Mouse (Mus musculus): ENCODE results near the gene Dnali1. TPM values are rescaled to one million over a fixed set of nuclear protein-coding genes. Genes with fewer than 3 reads are reported as not detected.

The Dnali1 gene
- total and polyA plus RNA-seq, 2 experiments from 2014 or later = 1.3 to 3.1 TPM

GRCm38 (mm10) chr4:125097412-125097811, 31.9 kb upstream of the Dnali1 start:
- ATAC-seq (ENCODE audit: low FRiP score) (no peak), DNase-seq (ENCODE audit: low spot score) (no peak)
- no peak overlapping the region for H3K4me2 ChIP-seq (ENCODE audit: low read depth, low read length, poor library complexity, severe bottlenecking)
- H3K4me3 ChIP-seq (ENCODE audit: low read depth, low read length) = no peak overlapping the region
- H3K27me3 ChIP-seq (ENCODE audit: insufficient read depth, low read length) = no peaks in the 10 kb centered on the region
- H3K9ac ChIP-seq (replicated peaks; ENCODE audit: low read length, poor library complexity, severe bottlenecking) = no peak overlapping the region
- no peak overlapping the region for H3K27ac ChIP-seq (ENCODE audit: low read depth, low read length)
- 83% methylated on average over 4 of the region's 4 CpGs for WGBS
- no peaks in the 10 kb centered on the region for H3K9me3 ChIP-seq (ENCODE audit: low read length)
- peaks cover 9% of the 10 kb centered on the region; the same call in 1 of the 2 replicates for H3K36me3 ChIP-seq (ENCODE audit: insufficient read depth, low read length)
- TF ChIP-seq CTCF (IDR thresholded peaks at IDR 0.05) = no peak
- no peaks in the 10 kb centered on the region for H3K4me1 ChIP-seq (ENCODE audit: insufficient read depth, low read length)

DNA sequence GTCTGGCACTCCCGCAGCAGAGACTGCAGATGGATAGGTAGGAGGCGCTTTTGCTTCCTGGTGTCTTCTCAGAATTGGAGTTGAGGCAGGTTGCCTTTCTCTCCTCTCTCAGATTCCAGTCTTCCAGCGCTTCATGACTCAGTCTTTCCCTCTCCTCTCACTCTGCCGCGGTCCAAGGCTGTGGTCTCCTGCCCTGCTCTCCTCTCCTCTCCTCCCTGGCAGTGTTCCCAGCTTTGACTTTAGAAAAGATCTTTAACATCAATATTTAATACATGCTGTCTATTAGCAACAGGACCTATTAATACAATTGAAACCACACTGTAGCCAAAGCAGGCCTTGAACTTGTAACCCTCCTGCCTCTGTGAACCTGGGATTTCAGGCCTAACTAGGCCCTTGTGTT, 30.6 kb upstream of the Dnali1 start:
- ATAC-seq (ENCODE audit: low FRiP score) (no peak), DNase-seq (ENCODE audit: low spot score) (no peak)
- TF ChIP-seq CTCF (IDR thresholded peaks at IDR 0.05) = no peak
- WGBS = 97% methylated on average over 5 of the region's 5 CpGs
- H3K36me3 ChIP-seq (ENCODE audit: insufficient read depth, low read length) = peaks cover 18% of the 10 kb centered on the region; the same call in 1 of the 2 replicates
- no peaks in the 10 kb centered on the region for H3K4me1 ChIP-seq (ENCODE audit: insufficient read depth, low read length)
- H3K9ac ChIP-seq (replicated peaks; ENCODE audit: low read length, poor library complexity, severe bottlenecking) = no peak overlapping the region
- H3K27me3 ChIP-seq (ENCODE audit: insufficient read depth, low read length) = no peaks in the 10 kb centered on the region
- no peak overlapping the region for H3K4me2 ChIP-seq (ENCODE audit: low read depth, low read length, poor library complexity, severe bottlenecking)
- H3K27ac ChIP-seq (ENCODE audit: low read depth, low read length) = no peak overlapping the region
- H3K4me3 ChIP-seq (ENCODE audit: low read depth, low read length) = no peak overlapping the region
- H3K9me3 ChIP-seq (ENCODE audit: low read length) = no peaks in the 10 kb centered on the region

GRCm38 (mm10) chr4:125093031-125093430, 27.5 kb upstream of the Dnali1 start:
- Histone ChIP-seq H3K27me3 (ENCODE audit: insufficient read depth, low read length) (no peaks in the 10 kb centered on the region), H3K4me1 (ENCODE audit: insufficient read depth, low read length) (no peaks in the 10 kb centered on the region), H3K36me3 (ENCODE audit: insufficient read depth, low read length) (peaks cover 36% of the 10 kb centered on the region), H3K4me3 (ENCODE audit: low read depth, low read length) (no peak overlapping the region), H3K9ac (replicated peaks; ENCODE audit: low read length, poor library complexity, severe bottlenecking) (no peak overlapping the region), H3K9me3 (ENCODE audit: low read length) (no peaks in the 10 kb centered on the region), H3K27ac (ENCODE audit: low read depth, low read length) (no peak overlapping the region), H3K4me2 (ENCODE audit: low read depth, low read length, poor library complexity, severe bottlenecking) (no peak overlapping the region)
- TF ChIP-seq CTCF (IDR thresholded peaks at IDR 0.05) = no peak
- ATAC-seq (ENCODE audit: low FRiP score) = no peak
- no peak for DNase-seq (ENCODE audit: low spot score)
- 92% methylated on average over 5 of the region's 5 CpGs for WGBS

GRCm38 (mm10) chr4:125085346-125085841, 19.9 kb upstream of the Dnali1 start:
- Histone ChIP-seq H3K4me3 (ENCODE audit: low read depth, low read length) (peak overlapping the region; percentile 93), H3K9ac (replicated peaks; ENCODE audit: low read length, poor library complexity, severe bottlenecking) (peak overlapping the region; percentile 90), H3K36me3 (ENCODE audit: insufficient read depth, low read length) (peaks cover 25% of the 10 kb centered on the region), H3K27me3 (ENCODE audit: insufficient read depth, low read length) (no peaks in the 10 kb centered on the region), H3K9me3 (ENCODE audit: low read length) (no peaks in the 10 kb centered on the region), H3K27ac (ENCODE audit: low read depth, low read length) (peak overlapping the region; percentile 97), H3K4me1 (ENCODE audit: insufficient read depth, low read length) (no peaks in the 10 kb centered on the region), H3K4me2 (ENCODE audit: low read depth, low read length, poor library complexity, severe bottlenecking) (peak overlapping the region; percentile 68)
- ATAC-seq (ENCODE audit: low FRiP score) = peak; percentile 86
- under 1% methylated on average over 31 of the region's 45 CpGs for WGBS
- TF ChIP-seq CTCF (IDR thresholded peaks at IDR 0.05) = no peak
- peak; percentile 74 for DNase-seq (ENCODE audit: low spot score)

DNA sequence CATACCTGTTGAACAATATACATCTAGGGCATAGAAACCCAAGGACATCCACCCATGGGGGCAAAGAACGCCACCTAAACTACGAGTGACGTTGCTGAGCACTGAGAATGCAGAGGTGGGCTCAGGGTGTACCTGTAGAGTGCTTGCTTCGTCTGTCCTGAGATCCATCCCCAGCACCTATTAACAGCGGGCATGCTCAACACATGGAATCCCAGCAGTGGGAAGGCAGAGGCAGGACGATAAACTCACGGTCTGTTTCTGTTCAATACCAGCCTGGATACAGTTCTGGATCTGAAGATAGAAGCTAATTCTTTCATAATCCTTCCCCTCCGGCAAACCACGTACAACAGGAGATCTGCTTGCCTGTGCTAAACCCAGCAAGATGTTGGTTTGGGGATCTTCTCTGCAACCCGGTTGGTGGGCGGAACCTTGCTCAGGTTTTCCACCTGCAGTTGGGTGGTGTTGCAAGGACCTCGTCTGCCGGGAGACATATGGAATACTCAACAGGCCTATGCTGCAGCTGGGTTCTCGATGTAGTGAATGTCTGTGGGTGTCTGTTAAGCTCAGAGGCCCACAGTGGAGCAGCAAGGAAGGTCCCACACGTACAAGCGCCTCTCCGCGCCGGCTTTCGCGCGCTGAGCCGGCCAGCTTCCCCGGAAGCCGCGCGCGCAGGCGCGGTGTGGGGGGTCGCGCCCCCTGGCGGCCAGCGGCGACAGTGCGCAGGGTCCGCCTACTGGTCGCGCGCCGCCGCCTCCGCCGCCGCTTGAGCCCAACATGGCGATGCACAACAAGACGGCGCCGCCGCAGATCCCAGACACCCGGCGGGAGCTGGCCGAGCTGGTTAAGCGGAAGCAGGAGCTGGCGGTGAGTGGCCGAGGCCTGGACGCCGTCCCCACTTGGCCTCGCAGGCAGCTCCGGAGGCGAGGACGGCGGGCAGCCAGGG, 19.2 kb upstream of the Dnali1 start, which contains the start of gene Meaf6:
TSS of gene Meaf6 (plus strand) at position 732 of the 943 bp plus-strand sequence.
- Histone ChIP-seq H3K4me2 (ENCODE audit: low read depth, low read length, poor library complexity, severe bottlenecking) (peak within 1 kb of the TSS; percentile 68), H3K4me3 (ENCODE audit: low read depth, low read length) (peak within 1 kb of the TSS; percentile 93), H3K27me3 (ENCODE audit: insufficient read depth, low read length) (no peaks in the 10 kb centered on the region), H3K9me3 (ENCODE audit: low read length) (no peaks in the 10 kb centered on the region), H3K36me3 (ENCODE audit: insufficient read depth, low read length) (peaks cover 18% of the 10 kb centered on the region), H3K27ac (ENCODE audit: low read depth, low read length) (peak within 1 kb of the TSS; percentile 97), H3K4me1 (ENCODE audit: insufficient read depth, low read length) (no peaks in the 10 kb centered on the region), H3K9ac (replicated peaks; ENCODE audit: low read length, poor library complexity, severe bottlenecking) (peak within 1 kb of the TSS; percentile 90)
- peak; percentile 89 for DNase-seq (ENCODE audit: low spot score)
- TF ChIP-seq CTCF (IDR thresholded peaks at IDR 0.05) = peak; percentile 80
- peak; percentile 88 for ATAC-seq (ENCODE audit: low FRiP score)
- WGBS = 1% methylated on average over 63 of the region's 63 CpGs

DNA sequence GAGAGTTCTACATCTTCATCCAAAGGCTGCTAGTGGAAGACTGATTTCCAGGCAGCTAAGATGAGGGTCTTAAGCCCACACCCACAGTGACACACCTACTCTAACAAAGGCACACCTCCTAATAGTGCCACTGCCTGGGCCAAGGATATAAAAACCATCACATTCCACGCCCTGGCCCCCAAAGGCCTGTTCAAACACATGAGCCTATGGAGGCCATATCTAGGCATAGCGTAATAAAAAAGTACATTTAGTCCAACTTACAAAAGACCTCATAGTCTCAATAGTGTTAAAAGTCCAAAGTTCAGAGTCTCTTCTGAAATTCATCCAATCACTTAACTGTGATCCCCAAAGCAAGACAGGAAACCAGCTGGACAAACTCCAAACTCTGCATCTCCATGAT, 13.2 kb upstream of the Dnali1 start:
- Histone ChIP-seq H3K9me3 (ENCODE audit: low read length) (no peaks in the 10 kb centered on the region), H3K4me2 (ENCODE audit: low read depth, low read length, poor library complexity, severe bottlenecking) (no peak overlapping the region), H3K27ac (ENCODE audit: low read depth, low read length) (no peak overlapping the region), H3K4me3 (ENCODE audit: low read depth, low read length) (no peak overlapping the region), H3K4me1 (ENCODE audit: insufficient read depth, low read length) (no peaks in the 10 kb centered on the region), H3K36me3 (ENCODE audit: insufficient read depth, low read length) (peaks cover 26% of the 10 kb centered on the region), H3K9ac (replicated peaks; ENCODE audit: low read length, poor library complexity, severe bottlenecking) (no peak overlapping the region), H3K27me3 (ENCODE audit: insufficient read depth, low read length) (no peaks in the 10 kb centered on the region)
- ATAC-seq (ENCODE audit: low FRiP score) (no peak), DNase-seq (ENCODE audit: low spot score) (no peak)
- WGBS = 98% methylated on average over 2 of the region's 2 CpGs
- TF ChIP-seq CTCF (IDR thresholded peaks at IDR 0.05) = no peak
